Mouse (Mus musculus): ENCODE data around the gene Heatr3.

- TF ChIP-seq ETS1 (conservative IDR thresholded peaks at IDR 0.05; ENCODE audit: low read depth, low read length) (no peak), CHD1 (IDR thresholded peaks at IDR 0.05; ENCODE audit: low read depth, low read length) (no peak), CTCF (conservative IDR thresholded peaks at IDR 0.05 in 1 of 2, IDR thresholded peaks at IDR 0.05 in 1 of 2; ENCODE audit: low read depth in 2 of 2, low read length in 2 of 2) (no peak), POLR2A (IDR thresholded peaks at IDR 0.05; ENCODE audit: low read depth, low read length) (no peak)
These were observed 37.6 kb downstream of the Heatr3 start for GRCm38 (mm10) chr8:88175264-88175663.
